Mouse (Mus musculus) liver, adult 2 months (tissue): Measurements from ENCODE around the gene Gm1043.

Experiments
- CTCF ChIP-seq: fragments of 200-500 bp; IDR thresholded peaks from 2 replicates; pipeline ENCODE4 v1.5.1; 2011; ENCODE audit warnings: low read depth, low read length, control low read depth
- POLR2A ChIP-seq: fragments of 200-500 bp; IDR thresholded peaks from 2 replicates; pipeline ENCODE4 v1.6.1; 2011; ENCODE audit warnings: low read length, control low read depth; ENCODE audit not compliant: insufficient read depth; ENCODE audit errors: extremely low read depth

DNA sequence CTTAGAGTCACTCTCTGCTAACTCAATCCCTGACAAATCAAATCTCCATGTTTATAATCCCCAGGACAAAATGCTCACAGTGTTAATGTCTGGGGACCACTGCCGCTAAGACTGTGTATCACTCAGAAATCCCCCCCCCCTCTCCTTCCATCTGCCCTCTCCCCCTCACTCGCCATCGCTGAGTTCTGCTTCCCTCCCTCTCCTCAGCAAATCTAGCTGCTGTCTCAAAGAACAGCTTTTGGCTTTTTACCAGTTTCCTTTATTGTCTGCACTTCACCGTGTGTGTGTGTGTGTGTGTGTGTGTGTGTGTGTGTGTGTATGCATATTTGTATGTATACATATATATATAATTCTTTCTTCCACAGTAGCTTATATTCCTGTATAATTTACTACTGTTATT lies 91.3 kb downstream of the Gm1043 start:
- TF ChIP-seq CTCF (no peak), POLR2A (no peak)
